Mouse (Mus musculus) midbrain, embryonic 14.5 days (tissue): ENCODE data around the gene Rfesd. TPM values are rescaled to one million over a fixed set of nuclear protein-coding genes. Genes with fewer than 3 reads are reported as not detected.

ENCODE experiments used
- ATAC-seq: fragments of 200-750 bp; cut with Nextera tagmentation; 2 replicates; pipeline ENCODE4 v1.8.0; 2017; ENCODE audit warnings: moderate number of reproducible peaks, moderate library complexity; ENCODE audit not compliant: low FRiP score, low TSS enrichment
- DNase-seq: peaks from one replicate; pipeline ENCODE4 v3.0.0-alpha.2; 2015
- H3K27ac ChIP-seq: fragments of 300-500 bp; sonication (generic); replicated peaks from 2 replicates; pipeline ENCODE4 v1.5.1; 2014; ENCODE audit warnings: mild to moderate bottlenecking, low read depth, low read length, moderate library complexity
- H3K27me3 ChIP-seq: fragments of 300-500 bp; sonication (generic); 2 replicates; pipeline ENCODE4 v1.6.1; 2014; ENCODE audit warnings: low read length, control low read depth, mixed read lengths; ENCODE audit not compliant: control insufficient read depth, insufficient read depth
- H3K36me3 ChIP-seq: fragments of 300-500 bp; sonication (generic); 2 replicates; pipeline ENCODE4 v1.6.1; 2014; ENCODE audit warnings: low read length, control low read depth; ENCODE audit not compliant: control insufficient read depth, insufficient read depth
- H3K4me1 ChIP-seq: fragments of 300-500 bp; sonication (generic); 2 replicates; pipeline ENCODE4 v1.6.1; 2014; ENCODE audit warnings: mild to moderate bottlenecking, antibody characterized with exemption, low read length, control low read depth; ENCODE audit not compliant: control insufficient read depth, insufficient read depth
- H3K4me2 ChIP-seq: fragments of 300-500 bp; sonication (generic); 2 replicates; pipeline ENCODE4 v1.6.1; 2014; ENCODE audit warnings: mild to moderate bottlenecking, low read length, moderate library complexity
- H3K4me3 ChIP-seq: fragments of 300-500 bp; sonication (generic); replicated peaks from 2 replicates; pipeline ENCODE4 v1.5.1; 2014; ENCODE audit warnings: low read depth, low read length
- H3K9ac ChIP-seq: fragments of 300-500 bp; sonication (generic); replicated peaks from 2 replicates; pipeline ENCODE4 v1.6.1; 2014; ENCODE audit warnings: mild to moderate bottlenecking, low read length, moderate library complexity
- H3K9me3 ChIP-seq: fragments of 300-500 bp; sonication (generic); 2 replicates; pipeline ENCODE4 v1.6.1; 2016; ENCODE audit warnings: low read length, control low read depth, mixed read lengths; ENCODE audit not compliant: control insufficient read depth
- WGBS: fragments of 180-500 bp; shearing (Covaris S2); extraction: QIAGEN DNeasy Blood & Tissue Kit; methylation state at CpG from one replicate; pipeline ENCODE4 v1.1.7; 2014; 5-methylcytosine and 5-hydroxymethylcytosine counted together
- polyA plus RNA-seq: library from polyadenylated mRNA; unstranded; fragments of >200 nt; fragmentation: Nextera tagmentation; extraction: Ambion mirVana; gene quantifications from 2 replicates; pipeline ENCODE4 v1.2.1, GENCODE M21; 2014

Gene Rfesd
- polyA plus RNA-seq, 1 experiment from 2014 or later, result 24.1 TPM

GRCm38 (mm10) chr13:76014511-76014910 lies 4.0 kb downstream of the Rfesd start:
- H3K4me2 ChIP-seq, result no peak overlapping the region
- no peak overlapping the region for H3K27ac ChIP-seq
- ATAC-seq (no peak), DNase-seq (no peak)
- H3K4me3 ChIP-seq, result no peak overlapping the region
- H3K9me3 ChIP-seq, result no peaks in the 10 kb centered on the region
- peaks cover 7% of the 10 kb centered on the region; the same call in 1 of the 2 replicates for H3K4me1 ChIP-seq
- H3K9ac ChIP-seq, result no peak overlapping the region
- 90% methylated on average over 2 of the region's 2 CpGs for WGBS
- H3K27me3 ChIP-seq, result no peaks in the 10 kb centered on the region
- no peaks in the 10 kb centered on the region for H3K36me3 ChIP-seq

GRCm38 (mm10) chr13:76003272-76003671 lies 15.2 kb downstream of the Rfesd start:
- Histone ChIP-seq H3K4me2 (no peak overlapping the region), H3K9me3 (no peaks in the 10 kb centered on the region), H3K27me3 (no peaks in the 10 kb centered on the region), H3K4me1 (no peaks in the 10 kb centered on the region), H3K27ac (no peak overlapping the region), H3K36me3 (peaks cover 19% of the 10 kb centered on the region), H3K4me3 (no peak overlapping the region), H3K9ac (no peak overlapping the region)
- DNase-seq, result no peak
- WGBS, result 95% methylated on average over 3 of the region's 3 CpGs
- ATAC-seq, result no peak

GRCm38 (mm10) chr13:75992169-75993028 lies 26.1 kb downstream of the Rfesd start:
- DNase-seq (peak; percentile 84), ATAC-seq (peak; percentile 92)
- 34% methylated on average over 9 of the region's 9 CpGs for WGBS
- H3K4me1 ChIP-seq, result no peaks in the 10 kb centered on the region
- H3K9ac ChIP-seq, result no peak overlapping the region
- peaks cover 6% of the 10 kb centered on the region; the same call in 1 of the 2 replicates for H3K9me3 ChIP-seq
- H3K4me3 ChIP-seq, result no peak overlapping the region
- 0 out of 2 replicates have a peak overlapping the region, but pooled peaks have one; percentile 1 for H3K4me2 ChIP-seq
- H3K27ac ChIP-seq, result peak overlapping the region; percentile 28; the same call in 1 of the 2 replicates
- H3K27me3 ChIP-seq, result no peaks in the 10 kb centered on the region
- no peaks in the 10 kb centered on the region for H3K36me3 ChIP-seq

GRCm38 (mm10) chr13:75988096-75988495 lies 30.4 kb downstream of the Rfesd start:
- Histone ChIP-seq H3K9ac (no peak overlapping the region), H3K27ac (no peak overlapping the region), H3K9me3 (no peaks in the 10 kb centered on the region), H3K27me3 (no peaks in the 10 kb centered on the region), H3K36me3 (no peaks in the 10 kb centered on the region), H3K4me3 (no peak overlapping the region), H3K4me2 (no peak overlapping the region), H3K4me1 (no peaks in the 10 kb centered on the region)
- WGBS, result 92% methylated on average over 1 of the region's 1 CpGs
- ATAC-seq, result no peak
- DNase-seq, result no peak

- H3K27me3 ChIP-seq, result no peaks in the 10 kb centered on the region
- no peak overlapping the region for H3K4me3 ChIP-seq
- no peak for ATAC-seq
- H3K27ac ChIP-seq, result no peak overlapping the region
- no peak overlapping the region for H3K9ac ChIP-seq
- no peak overlapping the region for H3K4me2 ChIP-seq
- no peaks in the 10 kb centered on the region for H3K36me3 ChIP-seq
- H3K9me3 ChIP-seq, result no peaks in the 10 kb centered on the region
- DNase-seq, result no peak
- no peaks in the 10 kb centered on the region for H3K4me1 ChIP-seq
Observed at GRCm38 (mm10) chr13:75981901-75982300, 36.6 kb downstream of the Rfesd start.

- H3K27ac ChIP-seq, result no peak overlapping the region
- H3K36me3 ChIP-seq, result no peaks in the 10 kb centered on the region
- no peak overlapping the region for H3K4me3 ChIP-seq
- no peak for ATAC-seq
- H3K9me3 ChIP-seq, result no peaks in the 10 kb centered on the region
- H3K4me1 ChIP-seq, result no peaks in the 10 kb centered on the region
- no peaks in the 10 kb centered on the region for H3K27me3 ChIP-seq
- no peak overlapping the region for H3K4me2 ChIP-seq
- no peak overlapping the region for H3K9ac ChIP-seq
- 93% methylated on average over 2 of the region's 2 CpGs for WGBS
- DNase-seq, result no peak
Observed at GRCm38 (mm10) chr13:75976649-75977048, 41.9 kb downstream of the Rfesd start.

- no peaks in the 10 kb centered on the region for H3K36me3 ChIP-seq
- no peak for DNase-seq
- WGBS, result 96% methylated on average over 2 of the region's 2 CpGs
Observed at GRCm38 (mm10) chr13:75976218-75976617, 42.3 kb downstream of the Rfesd start.

GRCm38 (mm10) chr13:75975629-75976028 lies 42.9 kb downstream of the Rfesd start:
- Histone ChIP-seq H3K27ac (no peak overlapping the region), H3K4me1 (no peaks in the 10 kb centered on the region), H3K9ac (no peak overlapping the region), H3K9me3 (no peaks in the 10 kb centered on the region), H3K36me3 (no peaks in the 10 kb centered on the region), H3K27me3 (no peaks in the 10 kb centered on the region), H3K4me3 (no peak overlapping the region), H3K4me2 (no peak overlapping the region)
- DNase-seq (no peak), ATAC-seq (no peak)
- WGBS, result 48% methylated on average over 1 of the region's 1 CpGs

More at GRCm38 (mm10) chr13:75976218-75976617, 42.3 kb downstream of the Rfesd start:
- no peak for ATAC-seq
- Histone ChIP-seq H3K4me1 (no peaks in the 10 kb centered on the region), H3K4me3 (no peak overlapping the region), H3K9me3 (no peaks in the 10 kb centered on the region), H3K27me3 (no peaks in the 10 kb centered on the region), H3K4me2 (no peak overlapping the region), H3K9ac (no peak overlapping the region), H3K27ac (no peak overlapping the region)

GRCm38 (mm10) chr13:75974481-75974880 lies 44.0 kb downstream of the Rfesd start:
- no peaks in the 10 kb centered on the region for H3K9me3 ChIP-seq
- H3K4me1 ChIP-seq, result no peaks in the 10 kb centered on the region
- H3K9ac ChIP-seq, result no peak overlapping the region
- no peak overlapping the region for H3K4me3 ChIP-seq
- no peak overlapping the region for H3K27ac ChIP-seq
- WGBS, result 82% methylated on average over 2 of the region's 2 CpGs
- no peaks in the 10 kb centered on the region for H3K27me3 ChIP-seq
- no peak overlapping the region for H3K4me2 ChIP-seq
- no peak for DNase-seq
- no peaks in the 10 kb centered on the region for H3K36me3 ChIP-seq
- ATAC-seq, result no peak
